Mouse (Mus musculus) heart, postnatal 0 days (tissue): ENCODE results near the gene Ints3. TPM values are rescaled to one million over a fixed set of nuclear protein-coding genes. Genes with fewer than 3 reads are reported as not detected.
A peak's percentile ranks its signal among the peaks of the same experiment; 100 is the strongest.

Source experiments
- ATAC-seq: fragments of 200-750 bp; cut with Nextera tagmentation; 2 replicates; pipeline ENCODE4 v1.8.0; 2017; ENCODE audit warnings: low read depth, moderate number of reproducible peaks, moderate library complexity; ENCODE audit not compliant: insufficient read depth
- DNase-seq: peaks from one replicate; pipeline ENCODE4 v3.0.0-alpha.2; 2016; ENCODE audit warnings: low spot score
- H3K27ac ChIP-seq: fragments of 300-500 bp; sonication (generic); 2 replicates; pipeline ENCODE4 v1.5.1; 2014; ENCODE audit warnings: low read depth, mild to moderate bottlenecking
- H3K27me3 ChIP-seq: fragments of 300-500 bp; sonication (generic); 2 replicates; pipeline ENCODE4 v1.6.1; 2014; ENCODE audit warnings: low read length, mixed read lengths; ENCODE audit not compliant: control insufficient read depth, insufficient read depth
- H3K36me3 ChIP-seq: fragments of 300-500 bp; sonication (generic); replicated peaks from 2 replicates; pipeline ENCODE4 v1.6.1; 2014; ENCODE audit warnings: low read length, mixed read lengths; ENCODE audit not compliant: control insufficient read depth, insufficient read depth
- H3K4me1 ChIP-seq: fragments of 300-500 bp; sonication (generic); 2 replicates; pipeline ENCODE4 v1.6.1; 2014; ENCODE audit warnings: antibody characterized with exemption; ENCODE audit not compliant: control insufficient read depth, insufficient read depth
- H3K4me2 ChIP-seq: fragments of 300-500 bp; sonication (generic); 2 replicates; pipeline ENCODE4 v1.6.1; 2014; ENCODE audit warnings: low read depth, mild to moderate bottlenecking, low read length, moderate library complexity
- H3K4me3 ChIP-seq: fragments of 300-500 bp; sonication (generic); 2 replicates; pipeline ENCODE4 v1.5.1; 2014; ENCODE audit warnings: low read depth, low read length
- H3K9ac ChIP-seq: fragments of 300-500 bp; sonication (generic); replicated peaks from 2 replicates; pipeline ENCODE4 v1.6.1; 2014; ENCODE audit warnings: low read depth, low read length, mixed read lengths
- H3K9me3 ChIP-seq: fragments of 300-500 bp; sonication (generic); replicated peaks from 2 replicates; pipeline ENCODE4 v1.6.1; 2016; ENCODE audit warnings: low read length; ENCODE audit not compliant: control insufficient read depth
- CTCF ChIP-seq: IDR thresholded peaks from 2 replicates; pipeline ENCODE4 v1.5.1; 2016; ENCODE audit warnings: antibody characterized with exemption, control low read depth, low read depth
- EP300 ChIP-seq: IDR thresholded peaks from 2 replicates; pipeline ENCODE4 v1.6.1; 2016; ENCODE audit warnings: antibody characterized with exemption, low read depth
- WGBS: fragments of 180-500 bp; shearing (Covaris S2); extraction: QIAGEN DNeasy Blood & Tissue Kit; methylation state at CpG from one replicate; pipeline ENCODE4 v1.1.7; 2014; 5-methylcytosine and 5-hydroxymethylcytosine counted together
- polyA plus RNA-seq: library from polyadenylated mRNA; unstranded; fragments of >200 nt; fragmentation: Nextera tagmentation; extraction: Ambion mirVana; gene quantifications from 2 replicates; pipeline ENCODE4 v1.2.1, GENCODE M21; 2015
- total RNA-seq: library from RNA; depleted of rRNA; stranded (reverse); fragments of >200 nt; gene quantifications from 2 replicates; pipeline ENCODE4 v1.2.3, GENCODE M21; 2014; ENCODE audit warnings: low replicate concordance; rRNA removed

Ints3 gene
- total RNA-seq (26.1 and 26.6 TPM in 2 replicates), polyA plus RNA-seq (7.8 and 8.3 TPM in 2 replicates)

- H3K4me3 ChIP-seq = peak within 1 kb of the TSS; percentile 75
- H3K4me2 ChIP-seq = peak within 1 kb of the TSS; percentile 78
- H3K9ac ChIP-seq = peak within 1 kb of the TSS; percentile 91
- H3K9me3 ChIP-seq = no peaks in the 10 kb centered on the region
- DNase-seq = peak; percentile 99
- 0 out of 2 replicates have a peak, but pooled peaks cover 4% of the 10 kb centered on the region for H3K36me3 ChIP-seq
- H3K4me1 ChIP-seq = peaks cover 33% of the 10 kb centered on the region
- H3K27ac ChIP-seq = peak within 1 kb of the TSS; percentile 98
- under 1% methylated on average over 50 of the region's 52 CpGs for WGBS
- no peak for TF ChIP-seq CTCF
- TF ChIP-seq EP300 = peak; percentile 71; the same call in 1 of the 2 replicates
- ATAC-seq = peak; percentile 98
- no peaks in the 10 kb centered on the region for H3K27me3 ChIP-seq
These were observed at the start of gene Ints3 for GRCm38 (mm10) chr3:90433381-90434020. Gene Ints3 (minus strand): TSS chr3:90433622.

- peak; percentile 98 for DNase-seq
- Histone ChIP-seq H3K4me1 (0 out of 2 replicates have a peak, but pooled peaks cover 2% of the 10 kb centered on the region), H3K36me3 (peaks cover 25% of the 10 kb centered on the region), H3K4me3 (peak within 1 kb of the TSS; percentile 73), H3K27ac (peak within 1 kb of the TSS; percentile 93), H3K4me2 (peak within 1 kb of the TSS; percentile 79), H3K9me3 (no peaks in the 10 kb centered on the region), H3K9ac (peak within 1 kb of the TSS; percentile 87), H3K27me3 (no peaks in the 10 kb centered on the region)
- TF ChIP-seq CTCF = peak; percentile 41
- peak; percentile 95 for TF ChIP-seq EP300
- peak; percentile 99 for ATAC-seq
- under 1% methylated on average over 45 of the region's 45 CpGs for WGBS
These were observed 42.6 kb upstream of the Ints3 start, which contains the start of gene Ilf2 for GRCm38 (mm10) chr3:90475831-90476611. Gene Ilf2 (plus strand): TSS chr3:90476126.

DNA sequence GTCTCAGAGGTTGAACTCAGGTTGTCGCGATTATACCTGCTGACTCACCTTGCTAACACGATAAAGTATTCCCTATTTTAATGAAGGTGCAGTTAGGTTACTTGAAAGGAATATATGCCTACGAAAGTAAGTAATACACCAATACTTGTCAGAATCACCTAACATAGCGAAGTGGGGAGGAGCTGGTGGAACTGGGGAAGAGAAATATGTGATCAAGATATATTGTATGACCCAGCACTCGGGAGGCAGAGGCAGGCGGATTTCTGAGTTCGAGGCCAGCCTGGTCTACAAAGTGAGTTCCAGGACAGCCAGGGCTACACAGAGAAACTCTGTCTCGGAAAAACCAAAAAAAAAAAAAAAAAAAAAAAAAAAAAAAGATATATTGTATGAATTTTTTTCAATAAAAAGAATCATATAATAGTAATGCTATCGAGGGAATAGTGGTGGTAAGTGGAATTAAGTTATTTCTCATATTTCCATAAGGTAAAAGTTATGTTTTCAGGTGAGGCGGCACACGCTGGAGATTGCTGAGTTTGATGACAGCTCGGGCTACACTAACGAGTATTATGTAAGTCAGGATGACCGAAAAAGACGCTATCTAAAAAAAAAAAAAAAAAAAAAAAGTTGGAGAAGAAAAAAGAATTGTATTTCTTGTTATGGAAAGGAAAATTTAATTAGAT is 41.9 kb upstream of the Ints3 start:
- peaks cover 18% of the 10 kb centered on the region; the same call in 1 of the 2 replicates for H3K36me3 ChIP-seq
- H3K4me2 ChIP-seq = peak overlapping the region; percentile 57
- 0 out of 2 replicates have a peak, but pooled peaks cover 2% of the 10 kb centered on the region for H3K4me1 ChIP-seq
- 37% methylated on average over 15 of the region's 16 CpGs for WGBS
- no peaks in the 10 kb centered on the region for H3K9me3 ChIP-seq
- TF ChIP-seq EP300 = no peak
- ATAC-seq (peak; percentile 7; the same call in 1 of the 2 replicates), DNase-seq (no peak)
- no peak overlapping the region for H3K9ac ChIP-seq
- H3K27me3 ChIP-seq = no peaks in the 10 kb centered on the region
- H3K4me3 ChIP-seq = peak overlapping the region; percentile 35
- H3K27ac ChIP-seq = no peak overlapping the region

DNA sequence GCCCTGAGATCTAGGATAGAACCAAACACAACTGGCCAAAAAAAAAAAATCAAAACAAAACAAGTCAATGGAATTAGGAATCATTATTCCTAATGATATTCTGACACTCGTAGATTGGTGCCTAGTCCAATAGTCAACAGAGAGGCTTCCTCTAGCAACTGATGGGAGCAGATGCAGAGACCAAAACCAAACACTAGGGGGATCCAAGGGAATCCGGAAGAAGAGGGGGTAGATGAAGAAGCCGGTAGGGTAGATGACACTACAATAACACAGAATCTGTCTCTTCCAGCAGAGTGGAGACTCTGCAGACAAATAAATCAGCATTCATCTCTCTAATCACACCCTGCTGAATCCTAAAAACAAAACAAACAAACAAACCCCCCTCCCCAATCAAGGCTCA is 38.8 kb upstream of the Ints3 start:
- 24% methylated on average over 3 of the region's 3 CpGs for WGBS
- DNase-seq (peak; percentile 60), ATAC-seq (no peak)

DNA sequence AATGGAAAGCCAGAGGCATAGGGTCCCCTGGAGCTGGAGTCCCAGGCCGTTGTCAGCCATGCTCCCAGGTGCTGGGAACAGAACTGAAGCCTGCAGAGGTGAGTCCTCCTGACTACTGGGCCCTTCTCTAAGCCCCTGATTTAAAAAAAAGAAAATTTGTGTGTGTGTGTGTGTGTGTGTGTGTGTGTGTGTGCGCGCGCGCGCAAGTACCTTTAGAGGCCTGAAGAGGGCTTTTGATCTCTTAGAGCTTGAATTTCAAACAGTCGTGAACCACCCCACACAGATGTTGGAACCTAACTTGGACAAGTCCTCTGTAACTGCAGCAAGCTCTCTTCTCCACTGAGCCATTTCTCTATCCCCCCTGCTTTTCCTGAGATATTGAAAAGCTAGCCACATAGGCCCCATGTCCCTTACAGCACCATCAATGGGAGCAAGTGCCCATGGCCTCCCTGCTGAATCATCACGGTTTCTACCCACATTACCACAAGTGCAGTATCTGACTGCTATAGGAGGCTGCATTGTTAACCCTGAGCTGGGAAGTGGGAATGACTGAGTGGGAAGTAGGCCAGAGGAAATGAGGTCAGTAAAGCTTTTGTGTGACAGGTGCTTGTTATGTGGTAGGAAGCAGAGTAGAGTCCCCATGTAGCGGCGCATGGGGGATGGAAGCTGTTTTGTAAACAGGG is 34.3 kb upstream of the Ints3 start:
- WGBS = 89% methylated on average over 10 of the region's 10 CpGs
- H3K27me3 ChIP-seq = peaks cover 17% of the 10 kb centered on the region

More for the DNA sequence above, 38.8 kb upstream of the Ints3 start:
- Histone ChIP-seq H3K36me3 (no peaks in the 10 kb centered on the region), H3K27me3 (no peaks in the 10 kb centered on the region), H3K27ac (no peak overlapping the region), H3K9ac (no peak overlapping the region), H3K4me1 (0 out of 2 replicates have a peak, but pooled peaks cover 1% of the 10 kb centered on the region), H3K9me3 (no peaks in the 10 kb centered on the region), H3K4me3 (no peak overlapping the region), H3K4me2 (no peak overlapping the region)
- TF ChIP-seq EP300 (no peak), CTCF (peak; percentile 60)

More for the DNA sequence above, 34.3 kb upstream of the Ints3 start:
- DNase-seq (no peak), ATAC-seq (no peak)
- H3K4me1 ChIP-seq = no peaks in the 10 kb centered on the region
- no peak overlapping the region for H3K4me3 ChIP-seq
- no peaks in the 10 kb centered on the region for H3K36me3 ChIP-seq
- H3K9ac ChIP-seq = no peak overlapping the region
- H3K9me3 ChIP-seq = no peaks in the 10 kb centered on the region
- no peak overlapping the region for H3K4me2 ChIP-seq
- no peak overlapping the region for H3K27ac ChIP-seq
- TF ChIP-seq EP300 (no peak), CTCF (no peak)
